Mouse (Mus musculus): ENCODE results near the gene 4933402N03Rik. TPM values are rescaled to one million over a fixed set of nuclear protein-coding genes. Genes with fewer than 3 reads are reported as not detected.

4933402N03Rik gene
- total RNA-seq (2021) = not detected
- polyA plus RNA-seq (2012; rRNA removed) = not detected in 2 replicates
- long read RNA-seq = 0 reads

DNA sequence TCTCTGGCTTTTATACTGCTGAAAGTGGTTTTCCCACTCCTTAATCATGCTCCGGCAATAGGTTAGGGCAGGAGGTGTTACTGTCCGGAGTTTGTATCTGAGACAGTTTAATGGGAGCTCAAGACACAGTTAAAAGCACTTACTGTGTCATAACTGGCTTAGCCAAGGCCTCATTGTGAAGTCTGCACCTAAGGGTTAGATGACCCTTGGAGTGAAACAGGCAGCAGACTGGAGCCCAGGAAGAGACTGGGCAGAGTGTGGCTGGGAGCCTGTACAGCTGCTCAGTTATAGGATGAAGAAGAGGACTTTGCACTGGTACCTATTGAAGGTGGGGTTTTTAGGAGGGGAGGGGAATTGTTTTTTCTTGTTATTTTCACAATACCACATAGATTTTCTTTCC, at the start of gene 4933402N03Rik:
TSS of gene 4933402N03Rik (minus strand) at position 101 of the 400 bp plus-strand sequence.
- DNase-seq = no peak

DNA sequence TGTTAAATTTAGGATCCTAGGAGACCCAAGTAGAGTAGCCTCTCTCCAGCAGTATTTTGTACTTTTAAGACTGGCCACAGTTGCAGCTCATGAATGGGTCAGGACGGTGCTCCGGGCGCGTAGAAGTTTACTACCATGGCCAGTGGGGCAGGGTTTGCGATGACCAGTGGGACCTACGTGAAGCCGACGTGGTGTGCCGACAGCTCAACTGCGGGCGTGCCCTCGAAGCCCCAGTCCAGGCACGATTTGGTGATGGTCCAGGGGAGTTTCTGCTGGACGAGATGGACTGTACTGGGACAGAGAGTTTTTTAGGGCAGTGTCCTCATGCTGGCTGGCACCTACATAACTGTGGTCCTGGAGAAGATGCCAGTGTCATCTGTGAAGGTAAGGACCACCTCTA, 41.9 kb upstream of the 4933402N03Rik start:
- DNase-seq = no peak

DNA sequence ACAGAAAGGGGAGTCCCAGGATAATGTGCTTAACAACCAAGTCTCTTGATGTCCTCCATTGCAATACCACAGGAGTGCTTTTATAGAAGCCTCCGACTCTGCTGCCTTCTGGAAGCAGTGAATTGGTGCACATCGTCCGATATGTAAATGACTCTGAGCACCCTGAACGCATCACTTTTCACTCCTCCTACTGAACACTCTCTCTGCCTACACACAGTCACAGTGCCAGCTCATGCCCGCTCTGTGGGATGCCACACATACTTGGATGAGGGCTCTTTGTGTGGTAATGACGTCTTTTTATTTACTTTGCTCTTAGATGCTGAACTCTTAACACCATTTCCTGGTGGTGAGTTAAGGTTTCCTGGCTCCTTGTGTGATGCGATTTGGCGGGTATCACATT, 40.9 kb upstream of the 4933402N03Rik start:
- no peak for DNase-seq

DNA sequence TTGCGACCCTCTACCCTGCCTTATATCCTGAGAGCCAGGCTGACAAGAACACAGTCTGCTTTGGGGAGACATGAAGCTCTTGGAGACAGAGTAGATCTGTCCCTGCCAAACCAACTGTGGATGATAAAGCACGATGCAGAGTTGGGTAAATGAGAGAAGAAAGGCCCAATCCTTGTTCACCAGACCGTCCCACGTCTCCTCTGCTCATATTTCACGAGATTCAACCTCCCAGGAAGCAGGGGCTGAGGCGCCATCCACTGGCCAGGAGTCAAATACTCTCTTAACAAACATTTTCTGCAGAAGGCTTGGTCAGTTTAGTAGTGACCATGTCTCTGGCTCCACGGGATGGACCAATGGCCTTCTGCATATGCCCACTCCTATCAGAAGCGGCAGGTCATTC, 38.2 kb upstream of the 4933402N03Rik start:
- DNase-seq = no peak

DNA sequence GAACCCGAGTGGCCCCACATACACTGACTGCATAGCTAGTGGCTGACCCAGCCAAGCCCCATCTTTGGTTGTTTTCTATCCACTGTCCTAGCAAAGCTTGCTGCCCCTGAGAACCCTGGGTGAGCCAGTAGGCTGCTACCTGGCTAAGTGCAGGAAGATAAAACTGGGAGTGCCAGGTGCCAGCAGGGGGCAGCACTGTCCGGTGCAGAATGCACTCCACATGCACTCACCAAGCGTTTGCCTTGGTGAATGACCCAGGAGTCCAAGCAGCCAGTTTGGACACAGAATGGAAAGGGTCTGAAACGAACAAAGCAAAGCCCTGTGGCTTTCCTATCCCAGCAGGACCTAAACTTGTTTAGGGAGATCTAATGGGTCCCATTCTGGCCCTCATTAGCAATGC, 36.6 kb upstream of the 4933402N03Rik start:
- DNase-seq = peak; percentile 35

DNA sequence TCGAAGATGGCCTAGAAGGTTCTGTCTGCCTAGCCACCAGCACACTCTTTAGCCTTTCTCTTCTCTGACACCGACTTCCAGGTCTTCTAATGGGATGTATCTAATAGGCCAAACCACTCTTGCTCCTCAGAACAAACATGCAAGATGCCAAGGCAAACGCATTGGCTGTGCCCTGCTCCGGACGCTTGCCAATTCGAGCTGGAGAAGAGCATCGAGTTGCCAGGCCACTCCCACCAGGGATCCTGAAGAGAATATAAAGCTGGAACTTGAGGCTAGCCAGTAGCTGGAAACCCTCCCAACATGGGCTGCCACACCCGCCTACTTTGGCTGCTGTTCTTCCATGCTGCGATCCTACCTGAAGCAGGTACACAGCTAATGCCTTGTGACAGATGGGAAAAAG, 28.0 kb upstream of the 4933402N03Rik start, which contains the start of gene 5430419D17Rik:
TSS of gene 5430419D17Rik (plus strand) at position 282 of the 400 bp plus-strand sequence.
- no peak for DNase-seq

DNA sequence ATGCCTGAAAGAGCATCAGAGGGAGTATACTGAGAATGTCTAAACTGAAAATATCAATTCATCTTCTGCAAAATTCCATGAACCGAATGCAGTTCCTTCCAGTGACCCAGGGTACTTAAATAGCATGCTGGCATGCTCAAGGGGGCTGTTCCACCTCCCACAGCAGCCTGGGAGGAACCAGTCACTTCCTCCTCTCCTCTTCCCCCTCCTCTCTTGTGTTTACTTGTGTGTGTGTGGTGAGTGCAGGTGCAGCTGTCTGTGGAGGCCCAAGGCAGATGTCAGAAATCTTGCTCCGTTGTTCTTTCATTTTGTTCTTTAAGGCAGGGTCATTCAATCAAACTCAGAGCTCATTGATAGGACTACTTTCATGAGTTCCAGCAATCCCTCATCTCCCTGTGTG, 23.0 kb upstream of the 4933402N03Rik start:
- no peak for DNase-seq

DNA sequence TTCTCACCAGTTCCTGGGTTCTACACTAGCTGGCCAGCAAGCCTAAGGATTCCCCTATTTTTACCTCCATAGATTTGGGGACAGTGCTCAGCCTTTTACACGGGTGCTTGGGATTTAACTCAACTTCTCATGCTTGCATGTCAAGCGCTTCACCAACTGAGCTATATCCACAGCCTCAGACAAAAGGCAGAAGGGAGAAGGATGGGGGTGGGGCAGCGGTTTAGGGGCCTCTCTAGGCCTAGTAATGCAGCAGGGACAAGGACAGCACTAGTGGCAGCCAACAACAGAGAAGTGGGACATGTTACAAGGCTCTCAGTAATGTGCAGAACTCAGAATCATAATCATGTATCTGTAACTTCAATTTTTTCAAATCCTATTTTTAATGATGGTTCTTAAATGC, 21.7 kb upstream of the 4933402N03Rik start:
- no peak for DNase-seq

DNA sequence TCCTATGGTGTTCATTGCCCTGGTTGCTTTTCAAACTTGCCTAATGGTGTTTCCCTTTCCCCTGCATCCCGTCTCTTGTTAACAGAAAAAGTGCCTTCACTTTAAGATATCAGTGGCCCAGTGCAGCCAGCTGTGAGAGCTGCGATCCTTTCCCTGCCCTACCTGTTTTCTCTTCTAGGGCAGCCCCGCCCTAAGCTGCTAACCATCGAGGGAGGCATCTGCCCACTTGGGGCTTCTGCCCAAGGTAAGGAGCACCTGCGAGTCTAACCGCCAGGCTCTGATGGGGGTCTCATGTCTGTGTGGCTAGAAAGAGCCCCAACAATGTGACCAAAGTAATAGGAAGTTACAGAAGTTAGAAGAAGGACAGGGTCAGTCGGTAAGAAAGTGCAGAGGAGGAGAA, 16.1 kb upstream of the 4933402N03Rik start:
- no peak for DNase-seq

DNA sequence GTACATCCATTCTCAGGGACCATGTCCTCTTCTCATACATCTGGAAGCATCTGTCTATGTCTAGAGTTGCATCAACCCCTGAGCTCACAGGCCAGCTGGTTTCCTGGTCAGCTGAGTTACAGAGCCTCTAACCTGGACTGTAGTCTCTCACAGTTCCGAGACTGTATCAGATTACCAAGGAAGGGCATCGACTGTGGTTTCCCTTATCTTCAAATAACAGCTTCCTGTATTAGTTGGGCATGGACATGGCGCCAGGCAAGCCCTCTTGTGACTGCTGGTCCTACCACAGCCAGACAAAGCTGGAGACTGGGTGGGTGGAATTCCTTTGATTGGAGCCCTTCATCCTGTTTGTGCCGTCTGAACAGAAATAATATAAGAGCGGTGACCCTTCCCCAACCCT, 6.9 kb upstream of the 4933402N03Rik start:
- DNase-seq = no peak

DNA sequence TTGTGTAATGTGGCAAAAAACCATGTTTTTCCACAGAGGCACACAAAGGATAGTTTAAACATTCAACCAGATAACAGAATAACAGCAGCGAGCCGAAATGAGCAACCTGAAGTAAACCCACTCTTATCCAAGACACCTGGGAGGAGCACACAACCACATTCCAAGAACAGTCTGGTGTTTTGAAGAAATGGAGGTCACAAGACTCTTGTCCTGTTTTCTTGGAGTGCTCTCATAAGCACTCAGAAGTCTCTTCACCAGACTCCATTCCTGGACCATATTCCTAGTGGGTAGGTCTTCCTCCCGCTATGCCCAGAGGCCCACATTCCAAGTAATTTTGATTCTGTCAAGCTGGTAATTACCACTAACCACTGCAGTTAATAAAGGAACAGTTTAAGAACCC, 4.1 kb upstream of the 4933402N03Rik start:
- no peak for DNase-seq

DNA sequence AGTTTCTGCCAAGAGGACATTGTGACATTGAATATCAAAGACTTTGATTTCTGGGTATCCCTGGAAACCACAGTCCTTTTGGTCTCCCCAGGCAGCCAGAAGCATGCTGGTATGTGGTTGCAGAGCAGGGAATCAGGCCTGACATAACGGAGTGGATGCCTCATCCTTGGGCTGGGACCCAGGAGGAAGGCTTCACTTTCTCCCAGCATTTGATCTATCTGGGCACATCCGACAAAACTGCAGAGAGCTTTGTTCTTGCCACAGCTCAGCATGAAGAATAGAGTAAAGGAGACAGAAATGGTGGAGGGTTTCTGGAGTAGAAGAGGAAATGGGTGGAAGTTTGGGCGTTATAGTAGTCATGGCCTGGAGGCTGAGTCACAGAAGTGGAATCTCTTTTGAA, 12.9 kb downstream of the 4933402N03Rik start:
- DNase-seq = no peak

DNA sequence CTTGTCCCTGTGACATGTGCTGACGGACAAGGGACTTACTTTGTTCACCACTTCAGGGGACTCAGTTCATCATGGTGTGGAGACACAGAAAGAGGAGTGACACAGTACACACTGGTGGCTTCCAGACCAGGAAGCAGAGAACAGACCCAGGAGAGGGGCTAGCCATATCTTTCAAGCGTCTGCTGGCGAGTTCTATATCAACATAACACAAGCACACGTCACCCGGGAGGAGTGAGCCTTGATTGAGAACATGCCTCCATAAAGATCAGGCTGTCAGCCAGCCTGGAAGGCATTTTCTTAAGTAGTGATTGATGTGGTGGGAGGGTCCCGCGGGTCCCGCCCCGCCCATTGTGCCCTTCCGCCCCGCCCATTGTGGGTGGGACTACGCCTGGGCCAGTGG, 16.1 kb downstream of the 4933402N03Rik start:
- DNase-seq = no peak

DNA sequence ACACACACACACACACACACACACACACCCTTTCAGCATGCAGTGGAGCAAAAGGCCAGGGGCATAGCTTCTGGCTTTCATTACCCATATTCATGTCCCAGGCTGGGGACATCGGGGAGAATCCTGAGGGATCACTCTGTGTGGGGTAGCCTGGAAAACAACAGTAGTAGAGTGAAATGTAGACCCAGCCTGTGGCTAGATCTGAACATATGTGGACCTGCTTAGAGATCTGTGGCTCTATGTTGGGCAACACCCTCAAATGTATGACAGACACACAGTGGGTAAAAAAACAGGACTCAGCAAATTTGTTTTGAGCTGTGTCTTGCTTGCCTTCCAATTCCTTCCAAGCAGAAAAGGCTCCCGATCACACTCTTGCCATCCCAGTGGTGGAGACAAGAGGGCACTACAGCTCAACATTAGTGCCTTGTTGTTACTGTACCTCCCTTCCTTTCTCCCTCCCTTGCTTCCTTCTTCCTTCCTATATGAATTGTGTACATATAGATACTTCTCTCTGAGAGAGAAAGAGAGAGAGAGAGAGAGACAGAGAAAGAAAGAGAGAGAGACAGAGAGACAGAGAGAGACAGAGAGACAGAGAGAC, 23.8 kb downstream of the 4933402N03Rik start:
- DNase-seq = no peak

DNA sequence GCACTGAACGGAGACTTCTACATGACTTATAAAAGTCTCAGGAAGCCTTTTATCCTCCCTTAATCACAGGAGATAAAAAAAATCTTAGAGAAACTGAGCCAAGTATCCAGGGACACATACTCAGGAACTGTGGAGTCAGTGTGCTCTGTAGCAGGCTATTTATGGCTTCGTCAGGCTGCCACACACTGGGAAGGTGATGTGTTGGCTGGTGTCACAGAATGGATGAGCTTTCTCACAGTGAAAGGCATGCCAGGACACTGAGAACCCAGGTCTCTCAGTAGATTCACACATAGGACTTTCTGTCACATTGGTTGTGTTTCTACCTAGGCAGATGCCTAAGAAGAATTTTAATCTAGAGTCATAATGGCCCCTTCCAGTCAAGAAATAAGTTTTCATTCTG, 31.7 kb downstream of the 4933402N03Rik start:
- no peak for DNase-seq

DNA sequence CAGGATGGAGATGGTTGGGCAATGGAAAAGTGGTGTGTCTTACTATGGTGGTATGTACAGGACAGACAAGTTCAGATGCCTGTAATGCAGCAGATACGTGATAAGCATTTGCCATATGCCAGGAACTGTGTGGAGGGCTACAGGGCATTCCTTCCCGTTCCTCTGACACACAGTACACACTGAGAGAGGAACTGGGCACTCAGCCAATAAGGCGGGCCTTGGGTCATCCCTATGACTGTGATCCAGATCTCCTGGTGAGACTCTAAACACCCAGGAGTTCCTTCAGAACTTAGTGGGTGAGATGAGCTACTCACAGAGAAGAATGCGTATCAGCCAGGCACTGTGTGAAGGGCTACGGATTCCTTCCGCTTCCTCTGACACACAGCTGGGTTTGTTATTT, 32.4 kb downstream of the 4933402N03Rik start:
- peak; percentile 3 for DNase-seq

DNA sequence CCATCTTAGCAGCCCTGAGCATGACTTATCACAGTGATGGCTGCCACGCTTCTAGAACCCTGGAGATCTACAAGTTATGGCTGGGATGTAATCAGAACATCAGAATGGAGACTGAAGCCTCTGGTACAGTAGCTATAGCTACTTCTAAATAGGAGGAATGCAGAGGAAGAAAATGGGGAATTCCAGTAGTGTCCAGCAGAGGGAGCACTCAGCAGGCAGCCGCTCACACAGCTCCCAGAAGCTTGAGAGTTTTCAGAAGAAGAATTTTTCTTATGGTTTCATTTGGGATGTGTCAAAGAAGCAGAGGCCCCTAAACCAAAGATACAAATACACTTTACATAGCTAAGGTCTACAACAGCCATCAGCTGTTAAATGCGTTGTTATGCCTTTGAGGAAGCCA, 33.6 kb downstream of the 4933402N03Rik start:
- peak; percentile 23 for DNase-seq

Other genes starting within 250 kb of the 4933402N03Rik start
- gene Htra1, start 210.2 kb downstream of the 4933402N03Rik start, total RNA-seq (2021) = 10 to 100 TPM; 34.5 to 87.0 TPM
- 90.6 and 134 TPM in 2 replicates for gene Htra1, start 210.2 kb downstream of the 4933402N03Rik start, polyA plus RNA-seq (2012; rRNA removed)
- gene Dmbt1, start 114.3 kb downstream of the 4933402N03Rik start, total RNA-seq (2021) = under 1 TPM in 1 of 2 experiments, not detected in 1; 0.03 TPM
- gene Dmbt1, start 114.3 kb downstream of the 4933402N03Rik start, polyA plus RNA-seq (2012; rRNA removed) = 0.08 TPM in 1 of 2 replicates, not detected in the other
- not detected for gene 5430419D17Rik, start 28.1 kb upstream of the 4933402N03Rik start, total RNA-seq (2021)
- not detected in 2 replicates for gene 5430419D17Rik, start 28.1 kb upstream of the 4933402N03Rik start, polyA plus RNA-seq (2012; rRNA removed)
- gene Cuzd1, start 176.0 kb upstream of the 4933402N03Rik start, total RNA-seq (2021) = not detected
- gene Cuzd1, start 176.0 kb upstream of the 4933402N03Rik start, polyA plus RNA-seq (2012; rRNA removed) = not detected in 2 replicates
- not detected for gene Fam24b, start 183.2 kb upstream of the 4933402N03Rik start, total RNA-seq (2021)
- not detected in 2 replicates for gene Fam24b, start 183.2 kb upstream of the 4933402N03Rik start, polyA plus RNA-seq (2012; rRNA removed)
- not detected for gene Fam24a, start 187.6 kb upstream of the 4933402N03Rik start, total RNA-seq (2021)
- gene Fam24a, start 187.6 kb upstream of the 4933402N03Rik start, polyA plus RNA-seq (2012; rRNA removed) = not detected in 2 replicates
- 10 to 100 TPM; 13.0 to 13.1 TPM for gene 2310057M21Rik, start 216.4 kb upstream of the 4933402N03Rik start, total RNA-seq (2021)
- 6.6 and 8.8 TPM in 2 replicates for gene 2310057M21Rik, start 216.4 kb upstream of the 4933402N03Rik start, polyA plus RNA-seq (2012; rRNA removed)
- gene Pstk, start 224.8 kb upstream of the 4933402N03Rik start, total RNA-seq (2021) = 10 to 100 TPM; 21.3 to 26.2 TPM
- 71.2 and 91.3 TPM in 2 replicates for gene Pstk, start 224.8 kb upstream of the 4933402N03Rik start, polyA plus RNA-seq (2012; rRNA removed)